Mouse (Mus musculus) neural tube, embryonic 13.5 days (tissue): ENCODE measurements around the gene Naa25. TPM values are rescaled to one million over a fixed set of nuclear protein-coding genes. Genes with fewer than 3 reads are reported as not detected.

Source experiments
- ATAC-seq: fragments of 200-750 bp; cut with Nextera tagmentation; 2 replicates; pipeline ENCODE4 v1.8.0; 2017; ENCODE audit warnings: low read depth, mild to moderate bottlenecking, moderate TSS enrichment, moderate library complexity
- H3K27ac ChIP-seq: fragments of 300-500 bp; sonication (generic); replicated peaks from 2 replicates; pipeline ENCODE4 v1.5.1; 2015; ENCODE audit warnings: moderate library complexity, mild to moderate bottlenecking, inconsistent platforms
- H3K27me3 ChIP-seq: fragments of 300-500 bp; sonication (generic); 2 replicates; pipeline ENCODE4 v1.6.1; 2015; ENCODE audit warnings: mild to moderate bottlenecking, inconsistent platforms
- H3K36me3 ChIP-seq: fragments of 300-500 bp; sonication (generic); 2 replicates; pipeline ENCODE4 v1.6.1; 2015; ENCODE audit warnings: mild to moderate bottlenecking, inconsistent platforms
- H3K4me1 ChIP-seq: fragments of 300-500 bp; sonication (generic); replicated peaks from 2 replicates; pipeline ENCODE4 v1.6.1; 2015; ENCODE audit warnings: inconsistent platforms
- H3K4me2 ChIP-seq: fragments of 300-500 bp; sonication (generic); 2 replicates; pipeline ENCODE4 v1.6.1; 2015; ENCODE audit warnings: inconsistent platforms, mild to moderate bottlenecking, moderate library complexity
- H3K4me3 ChIP-seq: fragments of 300-500 bp; sonication (generic); 2 replicates; pipeline ENCODE4 v1.5.1; 2015; ENCODE audit warnings: mild to moderate bottlenecking, inconsistent platforms
- H3K9ac ChIP-seq: fragments of 300-500 bp; sonication (generic); 2 replicates; pipeline ENCODE4 v1.6.1; 2015; ENCODE audit warnings: moderate library complexity, mild to moderate bottlenecking, inconsistent platforms
- H3K9me3 ChIP-seq: fragments of 300-500 bp; sonication (generic); 2 replicates; pipeline ENCODE4 v1.6.1; 2016; ENCODE audit warnings: inconsistent platforms
- WGBS: fragments of 180-500 bp; shearing (Covaris S2); methylation state at CpG from one replicate; pipeline ENCODE4 v1.1.7; 2015; 5-methylcytosine and 5-hydroxymethylcytosine counted together
- polyA plus RNA-seq: library from polyadenylated mRNA; unstranded; fragments of >200 nt; fragmentation: Nextera tagmentation; extraction: Ambion mirVana; gene quantifications from 2 replicates; pipeline ENCODE4 v1.2.1, GENCODE M21; 2015

The Naa25 gene
- polyA plus RNA-seq, 1 experiment from 2014 or later, result 46.7 TPM

DNA sequence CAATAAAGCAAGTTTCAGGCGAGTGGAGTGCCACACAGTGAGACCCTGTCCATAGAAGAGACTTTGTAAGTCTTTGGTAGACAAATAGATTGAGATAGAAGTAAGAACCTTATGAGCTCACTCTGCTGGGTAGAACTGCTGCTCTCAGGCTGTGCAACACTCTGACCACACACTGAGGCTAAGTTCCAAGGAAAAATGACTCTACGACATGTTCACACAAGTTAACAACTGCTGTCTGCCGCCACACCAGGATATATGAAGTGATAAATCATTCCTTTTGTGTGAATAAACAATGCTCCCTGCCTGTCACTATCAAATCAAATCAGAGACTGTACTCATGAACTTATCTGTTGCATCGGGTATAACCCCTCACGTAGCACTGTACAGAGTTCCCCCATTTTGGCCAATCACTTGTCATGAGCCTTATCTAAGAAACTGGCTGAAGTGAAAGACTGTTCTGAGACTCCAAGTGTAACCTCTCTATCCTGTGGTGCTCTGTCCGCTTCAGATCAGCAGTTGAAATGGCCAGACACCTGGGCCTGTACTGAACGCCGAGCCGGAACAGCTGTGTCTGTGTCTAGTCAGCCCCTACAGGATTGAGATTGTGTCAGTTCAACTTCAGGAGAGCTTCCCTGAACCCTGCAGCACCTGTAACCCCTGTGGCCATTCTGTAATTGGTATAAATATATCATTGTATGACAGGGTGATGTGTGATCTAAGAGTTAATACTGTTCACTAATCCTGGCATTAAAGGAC, 58.0 kb downstream of the Naa25 start:
- H3K36me3 ChIP-seq, result no peaks in the 10 kb centered on the region
- WGBS, result 70% methylated on average over 9 of the region's 9 CpGs
- H3K27me3 ChIP-seq, result no peaks in the 10 kb centered on the region
- H3K9ac ChIP-seq, result no peak overlapping the region
- H3K27ac ChIP-seq, result no peak overlapping the region
- H3K4me3 ChIP-seq, result no peak overlapping the region
- H3K4me1 ChIP-seq, result peaks cover 25% of the 10 kb centered on the region
- no peaks in the 10 kb centered on the region for H3K9me3 ChIP-seq
- no peak for ATAC-seq
- H3K4me2 ChIP-seq, result no peak overlapping the region

GRCm38 (mm10) chr5:121461339-121462170, 63.8 kb downstream of the Naa25 start:
- no peak for ATAC-seq
- no peaks in the 10 kb centered on the region for H3K9me3 ChIP-seq
- no peak overlapping the region for H3K27ac ChIP-seq
- H3K4me3 ChIP-seq, result no peak overlapping the region
- no peaks in the 10 kb centered on the region for H3K4me1 ChIP-seq
- 63% methylated on average over 4 of the region's 4 CpGs for WGBS
- no peaks in the 10 kb centered on the region for H3K27me3 ChIP-seq
- no peak overlapping the region for H3K9ac ChIP-seq
- no peak overlapping the region for H3K4me2 ChIP-seq
- no peaks in the 10 kb centered on the region for H3K36me3 ChIP-seq

DNA sequence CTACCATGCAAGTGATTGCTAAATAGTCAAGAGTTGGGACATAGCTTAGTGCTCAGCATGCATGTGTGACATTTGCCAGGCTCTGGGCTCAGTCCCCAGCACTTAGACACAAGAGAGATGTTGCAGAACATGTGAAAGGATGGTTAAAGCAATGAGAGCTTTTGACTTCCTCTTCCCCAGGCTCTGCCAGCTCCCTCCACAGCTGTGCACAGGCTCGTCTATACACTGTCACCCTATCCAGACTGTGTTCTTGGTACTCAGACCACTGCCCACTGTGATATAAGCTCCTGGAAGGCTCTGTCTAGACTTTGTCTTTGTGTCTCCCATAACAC, 64.4 kb downstream of the Naa25 start:
- H3K27me3 ChIP-seq, result no peaks in the 10 kb centered on the region
- 38% methylated on average over 1 of the region's 1 CpGs for WGBS
- H3K9ac ChIP-seq, result no peak overlapping the region
- H3K4me3 ChIP-seq, result no peak overlapping the region
- no peaks in the 10 kb centered on the region for H3K4me1 ChIP-seq
- no peak overlapping the region for H3K4me2 ChIP-seq
- no peaks in the 10 kb centered on the region for H3K36me3 ChIP-seq
- no peaks in the 10 kb centered on the region for H3K9me3 ChIP-seq
- no peak overlapping the region for H3K27ac ChIP-seq
- no peak for ATAC-seq

GRCm38 (mm10) chr5:121462967-121463366, 65.2 kb downstream of the Naa25 start:
- no peaks in the 10 kb centered on the region for H3K9me3 ChIP-seq
- no peak overlapping the region for H3K4me2 ChIP-seq
- H3K27ac ChIP-seq, result no peak overlapping the region
- 58% methylated on average over 5 of the region's 5 CpGs for WGBS
- no peak for ATAC-seq
- H3K4me1 ChIP-seq, result no peaks in the 10 kb centered on the region
- H3K27me3 ChIP-seq, result no peaks in the 10 kb centered on the region
- no peak overlapping the region for H3K4me3 ChIP-seq
- no peak overlapping the region for H3K9ac ChIP-seq
- no peaks in the 10 kb centered on the region for H3K36me3 ChIP-seq

DNA sequence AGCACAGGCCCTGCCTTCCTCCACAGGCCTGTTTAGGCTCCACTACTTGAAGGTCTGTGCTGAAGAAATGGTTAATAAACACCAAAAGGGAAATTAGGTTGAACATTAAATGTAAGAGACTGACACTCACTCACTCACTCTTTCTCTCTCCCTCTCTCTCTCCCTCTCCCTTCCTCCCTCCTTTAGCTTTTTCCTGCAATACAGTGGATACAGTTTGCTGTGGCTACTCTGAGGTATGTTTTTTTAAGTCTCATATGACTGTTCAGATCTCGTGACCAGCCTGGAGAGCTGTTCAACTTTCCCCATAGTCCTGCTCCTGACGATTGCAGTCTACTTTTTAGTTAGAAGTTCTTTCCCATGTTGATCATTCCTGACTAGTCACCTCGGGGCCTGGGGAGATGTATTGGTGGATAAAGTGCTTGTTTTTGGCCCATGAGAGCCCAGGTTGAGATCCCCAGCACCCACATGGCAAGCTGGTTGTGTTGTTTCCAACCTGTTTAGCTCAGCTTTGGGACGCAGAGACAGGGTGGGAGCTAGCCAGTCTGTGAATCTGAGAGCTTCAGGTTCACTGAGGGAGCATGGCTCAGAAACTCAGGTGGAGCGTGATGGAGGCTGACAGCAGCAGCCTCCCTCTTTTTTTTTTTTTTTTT, 66.0 kb downstream of the Naa25 start:
- Histone ChIP-seq H3K4me1 (no peaks in the 10 kb centered on the region), H3K4me2 (no peak overlapping the region), H3K4me3 (no peak overlapping the region), H3K27me3 (no peaks in the 10 kb centered on the region), H3K9me3 (no peaks in the 10 kb centered on the region), H3K36me3 (no peaks in the 10 kb centered on the region), H3K27ac (no peak overlapping the region), H3K9ac (no peak overlapping the region)
- no peak for ATAC-seq
- 80% methylated on average over 5 of the region's 5 CpGs for WGBS

DNA sequence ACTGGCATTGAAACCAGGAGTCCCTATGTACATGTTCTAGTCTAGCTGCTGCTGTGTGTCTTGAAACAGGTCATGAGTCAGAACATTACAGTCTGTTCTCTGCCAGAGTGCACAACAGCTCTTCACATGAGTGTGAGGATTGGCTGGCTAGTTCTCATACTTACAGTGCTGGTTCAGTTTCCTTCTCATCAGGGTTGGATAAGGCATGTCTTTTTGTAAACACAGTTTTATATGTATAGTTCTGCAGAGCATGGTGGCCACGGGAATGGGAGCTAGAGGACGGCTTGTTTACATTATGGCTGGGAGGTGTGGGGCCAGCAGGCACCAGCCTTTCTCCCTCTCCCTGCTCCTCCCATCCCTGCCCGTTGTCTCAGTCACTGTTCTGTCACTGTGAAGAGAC, 71.8 kb downstream of the Naa25 start:
- Histone ChIP-seq H3K27ac (no peak overlapping the region), H3K27me3 (no peaks in the 10 kb centered on the region), H3K36me3 (no peaks in the 10 kb centered on the region), H3K4me1 (no peaks in the 10 kb centered on the region), H3K9ac (no peak overlapping the region), H3K9me3 (no peaks in the 10 kb centered on the region), H3K4me2 (no peak overlapping the region), H3K4me3 (no peak overlapping the region)
- 52% methylated on average over 3 of the region's 3 CpGs for WGBS
- no peak for ATAC-seq

- WGBS, result 92% methylated on average over 2 of the region's 2 CpGs
These were observed 74.7 kb downstream of the Naa25 start for GRCm38 (mm10) chr5:121472411-121472810.

GRCm38 (mm10) chr5:121474610-121475009, 76.9 kb downstream of the Naa25 start:
- H3K9ac ChIP-seq, result no peak overlapping the region
- no peak overlapping the region for H3K27ac ChIP-seq
- H3K4me1 ChIP-seq, result no peaks in the 10 kb centered on the region
- no peak overlapping the region for H3K4me2 ChIP-seq
- no peaks in the 10 kb centered on the region for H3K27me3 ChIP-seq
- no peaks in the 10 kb centered on the region for H3K36me3 ChIP-seq
- 85% methylated on average over 7 of the region's 7 CpGs for WGBS
- no peak for ATAC-seq
- H3K4me3 ChIP-seq, result no peak overlapping the region
- H3K9me3 ChIP-seq, result no peaks in the 10 kb centered on the region

More at GRCm38 (mm10) chr5:121472411-121472810, 74.7 kb downstream of the Naa25 start:
- Histone ChIP-seq H3K9me3 (no peaks in the 10 kb centered on the region), H3K9ac (no peak overlapping the region), H3K4me3 (no peak overlapping the region), H3K27ac (no peak overlapping the region), H3K4me1 (no peaks in the 10 kb centered on the region), H3K27me3 (no peaks in the 10 kb centered on the region), H3K36me3 (no peaks in the 10 kb centered on the region), H3K4me2 (no peak overlapping the region)
- ATAC-seq, result no peak

DNA sequence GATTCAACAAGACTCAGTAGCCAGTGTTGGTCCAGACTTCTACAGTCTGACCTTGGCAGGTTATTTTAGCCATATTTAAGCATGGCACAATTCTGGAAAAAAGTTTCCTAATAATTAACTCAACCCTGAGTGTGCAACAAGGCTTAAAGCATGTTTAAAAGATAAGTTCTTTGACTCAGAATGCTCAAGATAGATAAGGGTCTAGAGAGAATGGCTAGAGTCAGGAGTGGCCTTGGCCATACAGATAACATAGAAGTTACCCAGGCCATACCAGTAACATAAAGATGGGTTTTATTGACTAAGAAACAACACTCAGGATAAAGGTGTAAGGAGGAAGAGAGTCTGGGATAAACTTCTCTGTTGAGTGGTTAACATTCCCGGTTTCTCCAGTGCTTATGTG, 78.3 kb downstream of the Naa25 start:
- ATAC-seq, result no peak

DNA sequence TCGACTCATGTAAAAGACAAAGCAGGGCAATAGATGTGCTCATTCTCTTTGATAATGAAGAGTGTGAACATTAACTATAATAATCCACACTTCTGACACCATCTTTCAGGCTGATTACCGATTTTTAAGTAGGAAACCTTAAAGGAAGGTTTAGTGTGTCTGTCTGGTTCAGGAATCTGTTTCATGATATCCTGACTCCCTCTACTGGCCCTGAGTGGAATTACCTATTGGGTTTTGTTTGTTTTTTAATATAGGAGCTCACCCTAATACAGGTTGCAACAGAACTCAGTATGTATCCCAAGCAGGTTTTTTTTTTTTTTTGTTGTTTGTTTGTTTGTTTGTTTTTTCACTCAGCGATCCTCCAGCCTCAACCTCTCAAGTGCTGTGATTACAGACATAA, 79.9 kb downstream of the Naa25 start:
- Histone ChIP-seq H3K9ac (no peak overlapping the region), H3K4me2 (no peak overlapping the region), H3K4me3 (no peak overlapping the region), H3K4me1 (no peaks in the 10 kb centered on the region), H3K27ac (no peak overlapping the region), H3K27me3 (no peaks in the 10 kb centered on the region), H3K36me3 (no peaks in the 10 kb centered on the region), H3K9me3 (no peaks in the 10 kb centered on the region)
- no peak for ATAC-seq
- WGBS, result 38% methylated on average over 3 of the region's 3 CpGs

More for the DNA sequence above, 78.3 kb downstream of the Naa25 start:
- Histone ChIP-seq H3K9ac (no peak overlapping the region), H3K4me3 (no peak overlapping the region), H3K36me3 (no peaks in the 10 kb centered on the region), H3K27me3 (no peaks in the 10 kb centered on the region), H3K27ac (no peak overlapping the region), H3K9me3 (no peaks in the 10 kb centered on the region), H3K4me2 (no peak overlapping the region), H3K4me1 (no peaks in the 10 kb centered on the region)
- WGBS, result 78% methylated on average over 1 of the region's 1 CpGs

- H3K4me1 ChIP-seq, result no peaks in the 10 kb centered on the region
- H3K9ac ChIP-seq, result no peak overlapping the region
- WGBS, result 80% methylated on average over 5 of the region's 5 CpGs
- H3K27ac ChIP-seq, result no peak overlapping the region
- no peaks in the 10 kb centered on the region for H3K36me3 ChIP-seq
- no peaks in the 10 kb centered on the region for H3K9me3 ChIP-seq
- H3K4me3 ChIP-seq, result no peak overlapping the region
- no peaks in the 10 kb centered on the region for H3K27me3 ChIP-seq
- no peak for ATAC-seq
- no peak overlapping the region for H3K4me2 ChIP-seq
These were observed 87.1 kb downstream of the Naa25 start for GRCm38 (mm10) chr5:121484801-121485200.

- H3K9me3 ChIP-seq, result no peaks in the 10 kb centered on the region
- H3K27ac ChIP-seq, result no peak overlapping the region
- H3K36me3 ChIP-seq, result no peaks in the 10 kb centered on the region
- no peak overlapping the region for H3K9ac ChIP-seq
- no peak for ATAC-seq
- H3K4me3 ChIP-seq, result no peak overlapping the region
- H3K4me2 ChIP-seq, result no peak overlapping the region
- H3K27me3 ChIP-seq, result no peaks in the 10 kb centered on the region
- 79% methylated on average over 8 of the region's 8 CpGs for WGBS
- no peaks in the 10 kb centered on the region for H3K4me1 ChIP-seq
These were observed 95.6 kb downstream of the Naa25 start for GRCm38 (mm10) chr5:121493305-121493704.
